Mouse (Mus musculus) skeletal muscle tissue, adult 2 months (tissue): ENCODE data around the gene Gm38393.
A peak's percentile ranks its signal among the peaks of the same experiment; 100 is the strongest.

Experiments
- DNase-seq: peaks from one replicate; pipeline ENCODE4 v3.0.0-alpha.2; 2012; ENCODE audit warnings: low read depth, low spot score

Gm38393 gene

GRCm38 (mm10) chr7:60004606-60005330 lies at the start of gene Gm38393, which contains the start of gene Snurf:
TSS of gene Gm38393 (minus strand) at chr7:60005064.
TSS of gene Snurf (minus strand) at chr7:60005049.
- DNase-seq: peak; percentile 31

GRCm38 (mm10) chr7:60047481-60048201 lies 42.8 kb upstream of the Gm38393 start:
- no peak for DNase-seq

GRCm38 (mm10) chr7:60013186-60013585 lies 8.3 kb upstream of the Gm38393 start:
- no peak for DNase-seq

GRCm38 (mm10) chr7:60007727-60008360 lies 3.0 kb upstream of the Gm38393 start:
- DNase-seq: no peak

- DNase-seq: no peak
These were observed 1.4 kb upstream of the Gm38393 start for GRCm38 (mm10) chr7:60006262-60006661.

- DNase-seq: no peak
These were observed 801 bp downstream of the Gm38393 start for GRCm38 (mm10) chr7:60003921-60004605.

GRCm38 (mm10) chr7:60003006-60003865 lies 1.6 kb downstream of the Gm38393 start:
- DNase-seq: no peak

GRCm38 (mm10) chr7:59978646-59979045 lies 26.2 kb downstream of the Gm38393 start:
- no peak for DNase-seq
